Mouse (Mus musculus): ENCODE data around the gene Ifna14. TPM values are rescaled to one million over a fixed set of nuclear protein-coding genes. Genes with fewer than 3 reads are reported as not detected.

Ifna14 gene
- total RNA-seq, 2 experiments from 2014 or later: not detected

Other genes starting within 250 kb of the Ifna14 start
- 1 to 10 TPM; 5.3 to 5.8 TPM for gene Hacd4, start 132.9 kb downstream of the Ifna14 start, total RNA-seq (2021)
- gene Ifnb1, start 49.0 kb downstream of the Ifna14 start, total RNA-seq (2021): not detected
- not detected for gene Ifna15, start 13.6 kb downstream of the Ifna14 start, total RNA-seq (2021)
- gene Ifna9, start 20.6 kb upstream of the Ifna14 start, total RNA-seq (2021): not detected
- gene Ifna12, start 31.6 kb upstream of the Ifna14 start, total RNA-seq (2021): not detected
- not detected for gene C87499, start 62.6 kb upstream of the Ifna14 start, total RNA-seq (2021)
- not detected for gene Ifna13, start 72.7 kb upstream of the Ifna14 start, total RNA-seq (2021)
- not detected for gene Ifna16, start 105.1 kb upstream of the Ifna14 start, total RNA-seq (2021)
- not detected for gene Ifna2, start 112.1 kb upstream of the Ifna14 start, total RNA-seq (2021)
- not detected for gene Ifnab, start 119.6 kb upstream of the Ifna14 start, total RNA-seq (2021)
- 1 to 10 TPM in 1 of 2 experiments, under 1 TPM in 1; 0.22 to 1.0 TPM for gene Gm26566, start 150.0 kb upstream of the Ifna14 start, total RNA-seq (2021)
- gene Klhl9, start 150.7 kb upstream of the Ifna14 start, total RNA-seq (2021): 10 to 100 TPM; 73.9 to 75.5 TPM
- not detected for gene Gm13271, start 183.1 kb upstream of the Ifna14 start, total RNA-seq (2021)
- not detected for gene Gm13283, start 188.3 kb upstream of the Ifna14 start, total RNA-seq (2021)
- not detected for gene Gm13290, start 202.0 kb upstream of the Ifna14 start, total RNA-seq (2021)
- not detected for gene Gm13289, start 205.1 kb upstream of the Ifna14 start, total RNA-seq (2021)
- not detected for gene Gm13272, start 208.1 kb upstream of the Ifna14 start, total RNA-seq (2021)
- gene Ifnz, start 210.3 kb upstream of the Ifna14 start, total RNA-seq (2021): not detected
- gene Gm13276, start 213.9 kb upstream of the Ifna14 start, total RNA-seq (2021): not detected
- not detected for gene Gm13277, start 216.8 kb upstream of the Ifna14 start, total RNA-seq (2021)
- not detected for gene Gm13278, start 219.8 kb upstream of the Ifna14 start, total RNA-seq (2021)
- not detected for gene Gm13275, start 222.7 kb upstream of the Ifna14 start, total RNA-seq (2021)
- gene Gm13279, start 225.6 kb upstream of the Ifna14 start, total RNA-seq (2021): not detected
- gene Gm13285, start 227.9 kb upstream of the Ifna14 start, total RNA-seq (2021): under 1 TPM; 0.19 to 0.22 TPM
- not detected for gene Gm13287, start 231.5 kb upstream of the Ifna14 start, total RNA-seq (2021)
- not detected for gene Gm13288, start 233.7 kb upstream of the Ifna14 start, total RNA-seq (2021)
- not detected for gene Ifna7, start 244.4 kb upstream of the Ifna14 start, total RNA-seq (2021)
- not detected for gene Ifna11, start 248.2 kb upstream of the Ifna14 start, total RNA-seq (2021)